Mouse (Mus musculus): ENCODE data around the gene Vmn2r23.
"Not testable (repeated sequence)": the region's sequence is repeated elsewhere in the genome, so short reads cannot be mapped to it uniquely, and the experiment has no call there.

The Vmn2r23 gene

DNA sequence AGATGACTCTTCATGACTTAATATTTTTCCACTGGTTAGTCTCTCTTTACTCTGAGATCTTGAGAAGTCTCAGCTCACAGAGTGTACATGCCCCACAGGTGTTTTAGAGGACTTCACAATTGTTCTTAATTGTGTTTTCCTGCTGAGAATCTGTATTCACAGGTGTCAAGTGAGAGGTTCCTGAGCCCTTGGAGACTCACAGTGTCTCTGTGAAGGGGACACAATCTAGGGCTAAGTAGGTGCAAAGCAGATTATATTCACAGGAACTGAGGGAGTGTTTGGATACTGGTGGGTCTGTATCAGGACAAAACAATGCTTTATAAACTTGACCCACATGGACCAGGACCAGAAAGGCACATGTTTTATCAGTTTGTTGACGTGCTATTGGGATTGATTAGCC lies at the start of gene Vmn2r23:
Gene Vmn2r23 (plus strand): TSS at position 301 of the 400 bp plus-strand sequence.
- no peak for DNase-seq

GRCm38 (mm10) chr6:123657040-123657439 lies 45.4 kb upstream of the Vmn2r23 start:
- no peak for DNase-seq

DNA sequence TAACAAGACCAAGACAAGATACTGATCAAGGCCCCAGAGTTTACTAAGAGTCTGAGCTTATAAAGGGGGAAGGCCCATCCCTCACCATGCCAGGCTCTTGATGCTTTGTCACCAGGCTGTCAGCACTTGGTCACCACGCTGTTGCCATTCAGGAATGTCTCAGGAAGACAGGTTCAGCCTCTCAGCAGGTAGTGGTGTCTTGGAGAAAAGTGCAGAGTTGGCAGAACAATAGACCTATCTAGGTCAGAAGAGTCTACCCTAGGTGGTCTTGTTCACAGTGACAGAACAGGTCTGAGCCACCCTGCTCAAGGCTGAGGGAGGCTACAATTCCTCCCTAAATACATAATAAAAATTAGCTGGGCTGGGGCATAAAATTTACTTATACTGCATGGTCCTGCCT lies 5.8 kb upstream of the Vmn2r23 start:
- DNase-seq = not testable (repeated sequence)

- DNase-seq = no peak
Measured at GRCm38 (mm10) chr6:123697213-123697612, 5.3 kb upstream of the Vmn2r23 start.

DNA sequence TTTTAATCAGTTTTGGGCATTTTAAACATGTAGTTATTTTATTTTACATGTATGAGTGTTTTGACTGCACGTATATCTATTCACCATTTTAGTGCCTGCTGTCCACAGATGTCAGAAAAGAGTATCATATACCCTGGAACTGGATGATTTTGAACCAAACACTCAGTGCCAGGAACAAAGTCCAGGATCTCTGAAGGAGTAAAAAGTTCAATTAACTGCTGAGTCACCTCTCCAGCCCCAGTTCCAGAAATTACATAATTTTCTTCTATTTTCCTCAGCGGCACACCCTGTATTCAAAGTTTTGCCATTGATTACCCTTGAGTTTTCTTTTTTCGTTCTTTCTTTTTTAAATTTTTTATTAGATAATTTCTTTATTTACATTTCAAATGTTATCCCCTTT lies 67.6 kb downstream of the Vmn2r23 start:
- no peak for DNase-seq

- no peak for DNase-seq
Measured at GRCm38 (mm10) chr6:123778579-123778978, 76.1 kb downstream of the Vmn2r23 start, which contains the start of gene Vmn2r24. TSS of gene Vmn2r24 (plus strand) at chr6:123778879.

GRCm38 (mm10) chr6:123784857-123785256 lies 82.4 kb downstream of the Vmn2r23 start:
- DNase-seq = no peak

- no peak for DNase-seq
Measured at GRCm38 (mm10) chr6:123793746-123794145, 91.3 kb downstream of the Vmn2r23 start.

Data from cerebellum, adult 8-10 months (tissue).